Mouse (Mus musculus): ENCODE results near the gene Catsperz. TPM values are rescaled to one million over a fixed set of nuclear protein-coding genes. Genes with fewer than 3 reads are reported as not detected.
"Not testable (repeated sequence)": the region's sequence is repeated elsewhere in the genome, so short reads cannot be mapped to it uniquely, and the experiment has no call there.

The Catsperz gene
- polyA plus RNA-seq, 2 experiments, result 5.4 to 5.6 TPM

- H3K4me2 ChIP-seq (replicated peaks; ENCODE audit: low read depth, low read length, severe bottlenecking), result no peak overlapping the region
- no peak for ATAC-seq (ENCODE audit: low FRiP score, low read depth)
- no peak overlapping the region for H3K27ac ChIP-seq (replicated peaks; ENCODE audit: low read depth, low read length)
- no peaks in the 10 kb centered on the region for H3K27me3 ChIP-seq (ENCODE audit: control insufficient read depth, insufficient read depth, low read length)
- no peak for DNase-seq (ENCODE audit: low spot score)
- H3K36me3 ChIP-seq (ENCODE audit: control insufficient read depth, insufficient read depth, low read length), result peaks cover 26% of the 10 kb centered on the region
- no peak for TF ChIP-seq POLR2A (IDR thresholded peaks at IDR 0.05; ENCODE audit: borderline replicate concordance, extremely low read depth, insufficient read depth, insufficient read length)
- peaks cover 5% of the 10 kb centered on the region for H3K4me1 ChIP-seq (ENCODE audit: control insufficient read depth, insufficient read depth, low read length)
- no peak overlapping the region for H3K9ac ChIP-seq (ENCODE audit: low read depth, low read length, severe bottlenecking)
- WGBS, result 85% methylated on average over 6 of the region's 6 CpGs
- no peaks in the 10 kb centered on the region for H3K9me3 ChIP-seq (ENCODE audit: control insufficient read depth, low read length)
- no peak overlapping the region for H3K4me3 ChIP-seq (replicated peaks; ENCODE audit: low read length)
These were observed 12.1 kb downstream of the Catsperz start for GRCm38 (mm10) chr19:6913036-6913435.

DNA sequence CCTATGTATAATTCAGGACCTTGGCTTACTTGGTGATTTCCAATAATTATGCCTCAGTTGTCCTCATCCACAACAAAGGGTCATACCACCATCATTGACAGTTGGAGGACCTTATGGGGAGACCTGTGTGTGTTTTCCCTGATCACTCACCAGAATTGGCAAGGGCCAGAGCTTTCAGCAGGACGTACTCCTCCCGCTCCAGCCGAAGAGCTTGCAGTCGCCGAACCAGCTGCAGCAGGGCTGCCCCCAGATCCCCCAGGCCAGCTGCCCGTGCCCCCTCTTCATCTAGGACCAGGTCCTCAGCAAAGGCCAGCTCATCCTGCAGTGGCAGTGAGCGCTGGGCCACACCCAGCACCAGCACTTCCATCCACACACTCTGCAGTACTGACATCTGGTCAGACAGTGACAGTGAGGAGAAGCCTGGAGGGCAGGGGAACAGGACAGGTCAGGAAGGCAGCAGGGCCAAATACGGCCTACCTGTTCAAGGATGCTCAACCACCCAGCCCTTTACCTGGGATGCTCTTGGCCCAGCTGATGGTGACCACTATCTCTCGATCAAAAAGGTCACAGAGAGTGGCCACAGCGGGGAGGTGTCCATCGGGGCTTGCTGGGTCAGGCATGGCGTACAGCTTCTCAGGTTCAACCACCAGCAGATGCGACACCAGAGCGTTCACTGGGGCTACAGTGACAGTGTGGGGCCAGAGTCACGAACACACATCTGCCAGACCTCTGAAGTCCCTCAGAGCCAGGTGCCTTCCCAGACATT, 12.8 kb downstream of the Catsperz start:
- DNase-seq (ENCODE audit: low spot score) (no peak), ATAC-seq (ENCODE audit: low FRiP score, low read depth) (no peak)
- Histone ChIP-seq H3K27me3 (ENCODE audit: control insufficient read depth, insufficient read depth, low read length) (no peaks in the 10 kb centered on the region), H3K36me3 (ENCODE audit: control insufficient read depth, insufficient read depth, low read length) (peaks cover 26% of the 10 kb centered on the region), H3K9me3 (ENCODE audit: control insufficient read depth, low read length) (no peaks in the 10 kb centered on the region), H3K4me1 (ENCODE audit: control insufficient read depth, insufficient read depth, low read length) (peaks cover 11% of the 10 kb centered on the region), H3K27ac (replicated peaks; ENCODE audit: low read depth, low read length) (no peak overlapping the region), H3K9ac (ENCODE audit: low read depth, low read length, severe bottlenecking) (no peak overlapping the region), H3K4me3 (replicated peaks; ENCODE audit: low read length) (no peak overlapping the region), H3K4me2 (replicated peaks; ENCODE audit: low read depth, low read length, severe bottlenecking) (no peak overlapping the region)
- no peak for TF ChIP-seq POLR2A (IDR thresholded peaks at IDR 0.05; ENCODE audit: borderline replicate concordance, extremely low read depth, insufficient read depth, insufficient read length)
- WGBS, result 93% methylated on average over 15 of the region's 15 CpGs

GRCm38 (mm10) chr19:6911101-6912074, 13.8 kb downstream of the Catsperz start:
- Histone ChIP-seq H3K4me2 (replicated peaks; ENCODE audit: low read depth, low read length, severe bottlenecking) (peak overlapping the region; percentile 82), H3K36me3 (ENCODE audit: control insufficient read depth, insufficient read depth, low read length) (peaks cover 35% of the 10 kb centered on the region), H3K9ac (ENCODE audit: low read depth, low read length, severe bottlenecking) (peak overlapping the region; percentile 31; the same call in 1 of the 2 replicates), H3K27me3 (ENCODE audit: control insufficient read depth, insufficient read depth, low read length) (no peaks in the 10 kb centered on the region), H3K4me1 (ENCODE audit: control insufficient read depth, insufficient read depth, low read length) (peaks cover 12% of the 10 kb centered on the region), H3K27ac (replicated peaks; ENCODE audit: low read depth, low read length) (no peak overlapping the region), H3K4me3 (replicated peaks; ENCODE audit: low read length) (peak overlapping the region; percentile 24), H3K9me3 (ENCODE audit: control insufficient read depth, low read length) (no peaks in the 10 kb centered on the region)
- no peak for DNase-seq (ENCODE audit: low spot score)
- ATAC-seq (ENCODE audit: low FRiP score, low read depth), result no peak
- WGBS, result 88% methylated on average over 19 of the region's 19 CpGs
- TF ChIP-seq POLR2A (IDR thresholded peaks at IDR 0.05; ENCODE audit: borderline replicate concordance, extremely low read depth, insufficient read depth, insufficient read length), result no peak

GRCm38 (mm10) chr19:6910306-6910705, 14.9 kb downstream of the Catsperz start:
- DNase-seq (ENCODE audit: low spot score) (peak; percentile 29), ATAC-seq (ENCODE audit: low FRiP score, low read depth) (peak; percentile 25)
- H3K27me3 ChIP-seq (ENCODE audit: control insufficient read depth, insufficient read depth, low read length); H3K9me3 ChIP-seq (ENCODE audit: control insufficient read depth, low read length): not testable (repeated sequence)
- H3K9ac ChIP-seq (ENCODE audit: low read depth, low read length, severe bottlenecking), result peak overlapping the region; percentile 67
- H3K4me3 ChIP-seq (replicated peaks; ENCODE audit: low read length), result peak overlapping the region; percentile 67
- peaks cover 12% of the 10 kb centered on the region for H3K4me1 ChIP-seq (ENCODE audit: control insufficient read depth, insufficient read depth, low read length)
- peak overlapping the region; percentile 99 for H3K27ac ChIP-seq (replicated peaks; ENCODE audit: low read depth, low read length)
- peak overlapping the region; percentile 82 for H3K4me2 ChIP-seq (replicated peaks; ENCODE audit: low read depth, low read length, severe bottlenecking)
- under 1% methylated on average over 29 of the region's 30 CpGs for WGBS
- H3K36me3 ChIP-seq (ENCODE audit: control insufficient read depth, insufficient read depth, low read length), result peaks cover 44% of the 10 kb centered on the region

DNA sequence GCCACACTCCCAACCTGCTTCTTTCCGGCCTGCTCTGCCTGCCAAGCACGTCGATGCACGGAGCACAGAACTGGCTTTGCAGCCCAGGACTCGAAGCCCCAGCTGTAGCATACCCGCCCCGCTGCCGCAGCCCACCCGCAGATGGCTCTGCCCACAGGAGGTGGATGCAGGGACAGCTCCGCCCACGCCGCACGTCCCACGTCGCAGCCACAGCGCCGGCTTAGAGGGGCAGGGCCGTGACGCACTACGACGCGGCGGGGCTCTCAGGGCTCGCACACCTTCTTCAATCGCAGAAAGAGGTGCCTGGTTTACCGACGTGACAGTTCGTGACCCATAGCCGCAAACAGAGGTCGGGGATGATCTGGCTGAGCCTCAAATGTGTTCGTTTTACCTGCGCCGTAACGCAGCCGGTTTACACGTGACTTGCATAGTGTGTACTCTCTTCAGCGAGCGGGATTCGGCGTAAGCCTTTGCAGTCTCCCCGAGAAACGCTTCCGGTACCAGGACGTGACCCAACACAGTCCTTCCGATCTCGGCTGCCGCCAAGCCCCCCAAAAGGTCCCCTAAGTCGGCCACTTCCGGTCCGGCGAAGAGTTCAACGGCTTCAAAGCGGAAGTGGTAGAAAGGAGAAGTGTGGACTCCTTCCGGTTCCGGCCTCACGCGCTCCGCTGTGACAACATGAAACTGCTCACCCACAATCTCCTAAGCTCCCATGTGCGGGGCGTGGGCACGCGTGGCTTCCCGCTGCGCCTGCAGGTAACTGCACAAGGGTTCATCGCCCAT, 15.5 kb downstream of the Catsperz start, which contains the start of the genes Trmt112 and Prdx5:
Gene Trmt112 (plus strand): TSS at position 192 of the 783 bp plus-strand sequence.
Gene Prdx5 (minus strand): TSS at position 600 of the 783 bp plus-strand sequence.
- peak within 1 kb of the TSS; percentile 67 for H3K9ac ChIP-seq (ENCODE audit: low read depth, low read length, severe bottlenecking)
- peak within 1 kb of the TSS; percentile 67 for H3K4me3 ChIP-seq (replicated peaks; ENCODE audit: low read length)
- H3K9me3 ChIP-seq (ENCODE audit: control insufficient read depth, low read length), result no peaks in the 10 kb centered on the region
- peak within 1 kb of the TSS; percentile 82 for H3K4me2 ChIP-seq (replicated peaks; ENCODE audit: low read depth, low read length, severe bottlenecking)
- ATAC-seq (ENCODE audit: low FRiP score, low read depth) (peak; percentile 92), DNase-seq (ENCODE audit: low spot score) (peak; percentile 95)
- no peaks in the 10 kb centered on the region for H3K27me3 ChIP-seq (ENCODE audit: control insufficient read depth, insufficient read depth, low read length)
- peaks cover 48% of the 10 kb centered on the region for H3K36me3 ChIP-seq (ENCODE audit: control insufficient read depth, insufficient read depth, low read length)
- peak within 1 kb of the TSS; percentile 99 for H3K27ac ChIP-seq (replicated peaks; ENCODE audit: low read depth, low read length)
- peaks cover 12% of the 10 kb centered on the region for H3K4me1 ChIP-seq (ENCODE audit: control insufficient read depth, insufficient read depth, low read length)
- 1% methylated on average over 65 of the region's 65 CpGs for WGBS
- peak; percentile 55; the same call in 1 of the 2 replicates for TF ChIP-seq POLR2A (IDR thresholded peaks at IDR 0.05; ENCODE audit: borderline replicate concordance, extremely low read depth, insufficient read depth, insufficient read length)

Data from limb, embryonic 14.5 days (tissue).